ENCODE assay signal across 8 mouse cellular contexts in genomic region chr6:86849692-86850445, GRCm38 (mm10). TPM values are rescaled to one million over a fixed set of nuclear protein-coding genes. Genes with fewer than 3 reads are reported as not detected.
DNase-seq lines count a peak whose midpoint lies in the region; ATAC-seq and TF ChIP-seq lines count a peak whose summit lies in the region.

No protein-coding gene starts in this region.

- H3K27ac ChIP-seq in brown adipose tissue, adult 24 weeks (replicated peaks; ENCODE audit: low read depth, low read length), result peak overlapping the region; percentile 57

- under 1% methylated on average over 36 of the region's 36 CpGs for WGBS in lung, adult 2 months

- ATAC-seq in megakaryocyte-erythroid progenitor cell, adult 5-6 weeks (replicated peaks; ENCODE audit: low FRiP score, low TSS enrichment, poor library complexity, severe bottlenecking), result no peak

- peak; percentile 32 for DNase-seq in urinary bladder, adult 2 months (ENCODE audit: low spot score)
- no peak for DNase-seq in urinary bladder, adult 18-20 months (ENCODE audit: low spot score in 2 of 2)
- DNase-seq in frontal cortex, postnatal 36 days (ENCODE audit: low spot score in 2 of 2), result peak; percentile 58 to 59
- DNase-seq in kidney, adult 8-10 months, result peak; percentile 35 to 54
- no peak for DNase-seq in lung, adult 2 months
- peak; percentile 41 for DNase-seq in retina, postnatal 1 day

- peak overlapping the region; percentile 72 for H3K4me3 ChIP-seq in brown adipose tissue, adult 24 weeks (ENCODE audit: insufficient read depth, low read depth, low read length)
- peak overlapping the region; percentile 78 for H3K4me3 ChIP-seq in lung, adult 2 months (replicated peaks; ENCODE audit: extremely low read depth, low read depth, low read length)

- H3K4me1 ChIP-seq in brown adipose tissue, adult 24 weeks (ENCODE audit: control insufficient read depth, insufficient read depth, insufficient read length, low read length), result peaks cover 19% of the 10 kb centered on the region
- peaks cover 33% of the 10 kb centered on the region for H3K4me1 ChIP-seq in lung, adult 2 months (ENCODE audit: control insufficient read depth, insufficient read depth, low read length)

- no peak for TF ChIP-seq CTCF in lung, adult 2 months (IDR thresholded peaks at IDR 0.05; ENCODE audit: insufficient read depth, low read length)

- no peak for TF ChIP-seq POLR2A in lung, adult 2 months (IDR thresholded peaks at IDR 0.05; ENCODE audit: borderline replicate concordance, extremely low read depth, low read depth, low read length)

RNA-seq across cellular contexts. Expression of gene Aak1, which starts 0.6 kb away (rescaled TPM):
- 21.2 and 21.9 TPM in 2 replicates for polyA plus RNA-seq in urinary bladder, adult 2 months (2012; rRNA removed)
- 6.9 and 13.2 TPM in 2 replicates for polyA plus RNA-seq in brown adipose tissue, adult 24 weeks (2012; ENCODE audit: insufficient read depth, insufficient read length, missing spikeins)
- 17.7 and 23.0 TPM in 2 replicates for polyA plus RNA-seq in lung, adult 2 months (2012; rRNA removed)
- total RNA-seq in megakaryocyte-erythroid progenitor cell, adult 5-6 weeks (2014; fragmentation: Nextera tagmentation), result 23.7 and 33.3 TPM in 2 replicates
- total RNA-seq in megakaryocyte-erythroid progenitor cell, adult 5-6 weeks (2017), result 7.0 and 7.9 TPM in 2 replicates

RNA-seq across cellular contexts. Expression of gene Anxa4, which starts 56.5 kb away (rescaled TPM):
- 134 and 144 TPM in 2 replicates for polyA plus RNA-seq in urinary bladder, adult 2 months (2012; rRNA removed)
- 42.5 and 51.3 TPM in 2 replicates for polyA plus RNA-seq in brown adipose tissue, adult 24 weeks (2012; ENCODE audit: insufficient read depth, insufficient read length, missing spikeins)
- 76.5 and 110 TPM in 2 replicates for polyA plus RNA-seq in lung, adult 2 months (2012; rRNA removed)
- total RNA-seq in megakaryocyte-erythroid progenitor cell, adult 5-6 weeks (2014; fragmentation: Nextera tagmentation), result 8.7 and 10.9 TPM in 2 replicates
- total RNA-seq in megakaryocyte-erythroid progenitor cell, adult 5-6 weeks (2017), result 15.2 and 19.4 TPM in 2 replicates

Comparison
In these comparisons a context has a peak if more than half of its experiments do, and no peak if none do; other contexts are left out.
1. DNase-seq: peak in urinary bladder, adult 2 months (single experiment), frontal cortex, postnatal 36 days (2 of 2), kidney, adult 8-10 months (2 of 2) and retina, postnatal 1 day (single experiment); none in urinary bladder, adult 18-20 months (0 of 2) and lung, adult 2 months (single experiment).